Mouse (Mus musculus): ENCODE data around the gene Muc1.

DNA sequence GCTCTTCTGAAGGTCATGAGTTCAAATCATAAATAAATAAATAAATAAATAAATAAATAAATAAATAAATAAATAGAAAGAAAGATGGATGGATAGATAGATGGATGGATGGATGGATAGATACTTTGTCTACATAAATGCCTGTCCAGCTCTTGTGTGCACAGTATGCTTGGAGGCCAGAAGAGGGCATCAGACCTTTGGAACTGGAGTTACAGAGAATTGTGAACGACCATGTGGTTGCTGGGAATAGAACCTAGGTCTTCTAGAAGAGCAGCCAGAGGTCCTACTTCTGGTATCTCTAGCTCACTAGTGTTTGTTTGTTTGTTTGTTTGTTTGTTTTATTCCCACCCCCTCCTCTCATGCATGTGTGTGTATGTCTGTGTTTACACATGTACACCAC lies 35.5 kb upstream of the Muc1 start:
- TF ChIP-seq POLR2A (IDR thresholded peaks at IDR 0.05; ENCODE audit: low read depth, low read length) (no peak), CTCF (IDR thresholded peaks at IDR 0.05; ENCODE audit: borderline replicate concordance, insufficient read depth, low read length) (no peak)
